Mouse (Mus musculus) intestine, embryonic 16.5 days (tissue): Measurements from ENCODE around the gene Plppr3. TPM values are rescaled to one million over a fixed set of nuclear protein-coding genes. Genes with fewer than 3 reads are reported as not detected.

Experiments used
- ATAC-seq: fragments of 200-750 bp; cut with Nextera tagmentation; 2 replicates; pipeline ENCODE4 v1.8.0; 2017; ENCODE audit warnings: moderate TSS enrichment, moderate library complexity
- H3K27ac ChIP-seq: fragments of 300-500 bp; sonication (generic); 2 replicates; pipeline ENCODE4 v1.5.1; 2014; ENCODE audit warnings: mild to moderate bottlenecking, low read length
- H3K27me3 ChIP-seq: fragments of 300-500 bp; sonication (generic); replicated peaks from 2 replicates; pipeline ENCODE4 v1.6.1; 2014; ENCODE audit warnings: low read length, control low read depth, mixed read lengths; ENCODE audit not compliant: control insufficient read depth, insufficient read depth
- H3K36me3 ChIP-seq: fragments of 300-500 bp; sonication (generic); 2 replicates; pipeline ENCODE4 v1.6.1; 2014; ENCODE audit warnings: low read length, control low read depth; ENCODE audit not compliant: control insufficient read depth, insufficient read depth
- H3K4me1 ChIP-seq: fragments of 300-500 bp; sonication (generic); 2 replicates; pipeline ENCODE4 v1.6.1; 2014; ENCODE audit warnings: low read length, control low read depth, mixed read lengths; ENCODE audit not compliant: control insufficient read depth, insufficient read depth
- H3K4me2 ChIP-seq: fragments of 300-500 bp; sonication (generic); 2 replicates; pipeline ENCODE4 v1.6.1; 2014; ENCODE audit warnings: low read depth, low read length, control low read depth
- H3K4me3 ChIP-seq: fragments of 300-500 bp; sonication (generic); 2 replicates; pipeline ENCODE4 v1.5.1; 2014; ENCODE audit warnings: mild to moderate bottlenecking, low read length
- H3K9ac ChIP-seq: fragments of 300-500 bp; sonication (generic); 2 replicates; pipeline ENCODE4 v1.6.1; 2014; ENCODE audit warnings: low read depth, low read length
- H3K9me3 ChIP-seq: fragments of 300-500 bp; sonication (generic); 2 replicates; pipeline ENCODE4 v1.6.1; 2016; ENCODE audit warnings: low read length, control low read depth; ENCODE audit not compliant: control insufficient read depth
- WGBS: fragments of 180-500 bp; shearing (Covaris S2); extraction: QIAGEN DNeasy Blood & Tissue Kit; methylation state at CpG from one replicate; pipeline ENCODE4 v1.1.7; 2014; 5-methylcytosine and 5-hydroxymethylcytosine counted together
- polyA plus RNA-seq: library from polyadenylated mRNA; unstranded; fragments of >200 nt; fragmentation: Nextera tagmentation; extraction: Ambion mirVana; gene quantifications from 2 replicates; pipeline ENCODE4 v1.2.1, GENCODE M21; 2015

The Plppr3 gene
- polyA plus RNA-seq, 1 experiment from 2014 or later: 28.2 TPM

- H3K4me3 ChIP-seq: no peak overlapping the region
- H3K27ac ChIP-seq: no peak overlapping the region
- peaks cover 39% of the 10 kb centered on the region for H3K4me1 ChIP-seq
- H3K9ac ChIP-seq: no peak overlapping the region
- no peaks in the 10 kb centered on the region for H3K36me3 ChIP-seq
- H3K27me3 ChIP-seq: peaks cover 1% of the 10 kb centered on the region; the same call in 1 of the 2 replicates
- no peak for ATAC-seq
- no peak overlapping the region for H3K4me2 ChIP-seq
- no peaks in the 10 kb centered on the region for H3K9me3 ChIP-seq
- 35% methylated on average over 1 of the region's 1 CpGs for WGBS
These were observed 2.7 kb upstream of the Plppr3 start for GRCm38 (mm10) chr10:79877174-79877573.

- peak overlapping the region; percentile 69 for H3K4me3 ChIP-seq
- H3K27ac ChIP-seq: peak overlapping the region; percentile 8
- peak overlapping the region; percentile 85 for H3K4me2 ChIP-seq
- 2% methylated on average over 26 of the region's 26 CpGs for WGBS
- peak overlapping the region; percentile 76 for H3K9ac ChIP-seq
- peak; percentile 5; the same call in 1 of the 2 replicates for ATAC-seq
- H3K27me3 ChIP-seq: no peaks in the 10 kb centered on the region; the same call in 1 of the 2 replicates
- H3K4me1 ChIP-seq: peaks cover 20% of the 10 kb centered on the region
- no peaks in the 10 kb centered on the region for H3K36me3 ChIP-seq
- H3K9me3 ChIP-seq: no peaks in the 10 kb centered on the region
These were observed 632 bp downstream of the Plppr3 start for GRCm38 (mm10) chr10:79873715-79874289.

- Histone ChIP-seq H3K4me3 (peak overlapping the region; percentile 69), H3K27ac (no peak overlapping the region)
- 20% methylated on average over 6 of the region's 6 CpGs for WGBS
These were observed 1.1 kb downstream of the Plppr3 start for GRCm38 (mm10) chr10:79873313-79873712.

GRCm38 (mm10) chr10:79872862-79873261 lies 1.6 kb downstream of the Plppr3 start:
- 47% methylated on average over 3 of the region's 3 CpGs for WGBS
- ATAC-seq: no peak

More at GRCm38 (mm10) chr10:79873313-79873712, 1.1 kb downstream of the Plppr3 start:
- no peak for ATAC-seq
- Histone ChIP-seq H3K36me3 (no peaks in the 10 kb centered on the region), H3K4me1 (peaks cover 20% of the 10 kb centered on the region), H3K9me3 (no peaks in the 10 kb centered on the region), H3K9ac (0 out of 2 replicates have a peak overlapping the region, but pooled peaks have one; percentile 76), H3K27me3 (no peaks in the 10 kb centered on the region; the same call in 1 of the 2 replicates), H3K4me2 (peak overlapping the region; percentile 85)

GRCm38 (mm10) chr10:79871845-79872244 lies 2.6 kb downstream of the Plppr3 start:
- peaks cover 16% of the 10 kb centered on the region for H3K4me1 ChIP-seq
- H3K36me3 ChIP-seq: no peaks in the 10 kb centered on the region
- H3K9ac ChIP-seq: no peak overlapping the region
- 87% methylated on average over 8 of the region's 8 CpGs for WGBS
- H3K27ac ChIP-seq: no peak overlapping the region
- H3K9me3 ChIP-seq: no peaks in the 10 kb centered on the region
- H3K4me3 ChIP-seq: no peak overlapping the region
- no peak for ATAC-seq
- no peak overlapping the region for H3K4me2 ChIP-seq
- no peaks in the 10 kb centered on the region; the same call in 1 of the 2 replicates for H3K27me3 ChIP-seq

More at GRCm38 (mm10) chr10:79872862-79873261, 1.6 kb downstream of the Plppr3 start:
- H3K27ac ChIP-seq: no peak overlapping the region
- no peak overlapping the region; the same call in 1 of the 2 replicates for H3K4me3 ChIP-seq
- H3K9me3 ChIP-seq: no peaks in the 10 kb centered on the region
- H3K4me2 ChIP-seq: peak overlapping the region; percentile 19; the same call in 1 of the 2 replicates
- peaks cover 20% of the 10 kb centered on the region for H3K4me1 ChIP-seq
- no peak overlapping the region for H3K9ac ChIP-seq
- H3K36me3 ChIP-seq: no peaks in the 10 kb centered on the region
- no peaks in the 10 kb centered on the region; the same call in 1 of the 2 replicates for H3K27me3 ChIP-seq

GRCm38 (mm10) chr10:79866601-79867000 lies 7.8 kb downstream of the Plppr3 start:
- no peaks in the 10 kb centered on the region for H3K4me1 ChIP-seq
- no peak for ATAC-seq
- no peaks in the 10 kb centered on the region for H3K27me3 ChIP-seq
- no peak overlapping the region for H3K4me2 ChIP-seq
- H3K9ac ChIP-seq: no peak overlapping the region
- H3K9me3 ChIP-seq: no peaks in the 10 kb centered on the region
- H3K36me3 ChIP-seq: peaks cover 15% of the 10 kb centered on the region
- H3K4me3 ChIP-seq: no peak overlapping the region
- 81% methylated on average over 11 of the region's 11 CpGs for WGBS
- no peak overlapping the region for H3K27ac ChIP-seq

GRCm38 (mm10) chr10:79865801-79866295 lies 8.6 kb downstream of the Plppr3 start:
- Histone ChIP-seq H3K4me2 (no peak overlapping the region), H3K27me3 (no peaks in the 10 kb centered on the region), H3K4me3 (no peak overlapping the region), H3K4me1 (peaks cover 3% of the 10 kb centered on the region), H3K36me3 (peaks cover 22% of the 10 kb centered on the region), H3K27ac (no peak overlapping the region), H3K9me3 (no peaks in the 10 kb centered on the region), H3K9ac (no peak overlapping the region)
- 64% methylated on average over 19 of the region's 19 CpGs for WGBS
- ATAC-seq: peak; percentile 14; the same call in 1 of the 2 replicates

- Histone ChIP-seq H3K4me1 (peaks cover 9% of the 10 kb centered on the region), H3K9me3 (no peaks in the 10 kb centered on the region), H3K27me3 (no peaks in the 10 kb centered on the region), H3K4me3 (no peak overlapping the region), H3K27ac (no peak overlapping the region), H3K9ac (no peak overlapping the region), H3K4me2 (no peak overlapping the region), H3K36me3 (peaks cover 28% of the 10 kb centered on the region)
- peak; percentile 14; the same call in 1 of the 2 replicates for ATAC-seq
- 60% methylated on average over 12 of the region's 12 CpGs for WGBS
These were observed 9.2 kb downstream of the Plppr3 start for GRCm38 (mm10) chr10:79865189-79865601.

- no peak overlapping the region for H3K4me3 ChIP-seq
- 57% methylated on average over 9 of the region's 10 CpGs for WGBS
- no peak overlapping the region for H3K4me2 ChIP-seq
- peaks cover 35% of the 10 kb centered on the region for H3K36me3 ChIP-seq
- peak; percentile 27 for ATAC-seq
- H3K27me3 ChIP-seq: no peaks in the 10 kb centered on the region
- H3K9me3 ChIP-seq: no peaks in the 10 kb centered on the region
- peaks cover 15% of the 10 kb centered on the region for H3K4me1 ChIP-seq
- no peak overlapping the region for H3K9ac ChIP-seq
- no peak overlapping the region for H3K27ac ChIP-seq
These were observed 9.9 kb downstream of the Plppr3 start for GRCm38 (mm10) chr10:79864351-79865188.
